Mouse (Mus musculus) limb, embryonic 10.5 days (tissue): ENCODE data around the gene Oxsm. TPM values are rescaled to one million over a fixed set of nuclear protein-coding genes. Genes with fewer than 3 reads are reported as not detected.

Experiments
- DNase-seq: peaks from one replicate; pipeline ENCODE4 v3.0.0-alpha.2; 2017; ENCODE audit warnings: low spot score
- H3K27ac ChIP-seq: fragments of 300-500 bp; sonication (generic); 2 replicates; pipeline ENCODE4 v1.5.1; 2016; ENCODE audit warnings: mild to moderate bottlenecking
- H3K27me3 ChIP-seq: fragments of 300-500 bp; sonication (generic); 2 replicates; pipeline ENCODE4 v1.6.1; 2016; ENCODE audit warnings: low read depth, mild to moderate bottlenecking; ENCODE audit not compliant: poor library complexity, severe bottlenecking
- H3K36me3 ChIP-seq: fragments of 300-500 bp; sonication (generic); 2 replicates; pipeline ENCODE4 v1.6.1; 2016; ENCODE audit warnings: mild to moderate bottlenecking, moderate library complexity
- H3K4me1 ChIP-seq: fragments of 300-500 bp; sonication (generic); 2 replicates; pipeline ENCODE4 v1.6.1; 2016
- H3K4me3 ChIP-seq: fragments of 300-500 bp; sonication (generic); 2 replicates; pipeline ENCODE4 v1.5.1; 2016; ENCODE audit warnings: mild to moderate bottlenecking, moderate library complexity
- H3K9me3 ChIP-seq: fragments of 300-500 bp; sonication (generic); replicated peaks from 2 replicates; pipeline ENCODE4 v1.6.1; 2016; ENCODE audit warnings: mild to moderate bottlenecking
- WGBS: fragments of 180-500 bp; shearing (Covaris S2); methylation state at CpG from one replicate; pipeline ENCODE4 v1.1.7; 2016; 5-methylcytosine and 5-hydroxymethylcytosine counted together
- polyA plus RNA-seq: library from polyadenylated mRNA; unstranded; fragments of >200 nt; fragmentation: Nextera tagmentation; extraction: Ambion mirVana; gene quantifications from 2 replicates; pipeline ENCODE4 v1.2.1, GENCODE M21; 2016

Gene Oxsm
- polyA plus RNA-seq, 1 experiment from 2014 or later = 1.3 TPM

DNA sequence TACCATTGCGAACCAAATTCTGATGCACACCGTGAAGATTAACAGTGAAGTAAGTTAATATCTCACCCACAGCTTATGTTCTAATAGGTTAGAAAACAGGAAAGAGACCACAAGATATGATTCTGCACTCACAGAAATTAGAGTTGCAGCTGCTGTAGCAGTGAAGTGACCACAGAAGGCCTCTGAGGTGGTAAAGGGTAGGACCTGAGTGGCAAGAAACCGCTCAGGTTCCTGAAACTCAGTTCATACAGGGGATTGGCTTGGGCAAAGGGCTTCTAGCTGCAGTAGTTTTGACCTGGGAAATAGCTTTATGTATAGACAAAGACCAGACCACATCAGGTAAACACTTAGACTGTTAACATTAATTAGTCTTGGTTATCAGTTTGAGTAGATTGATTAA lies 6.1 kb upstream of the Oxsm start:
- Histone ChIP-seq H3K27ac (no peak overlapping the region), H3K4me1 (no peaks in the 10 kb centered on the region), H3K9me3 (no peaks in the 10 kb centered on the region), H3K4me3 (no peak overlapping the region), H3K36me3 (peaks cover 10% of the 10 kb centered on the region; the same call in 1 of the 2 replicates), H3K27me3 (no peaks in the 10 kb centered on the region)
- 98% methylated on average over 3 of the region's 3 CpGs for WGBS
- no peak for DNase-seq

DNA sequence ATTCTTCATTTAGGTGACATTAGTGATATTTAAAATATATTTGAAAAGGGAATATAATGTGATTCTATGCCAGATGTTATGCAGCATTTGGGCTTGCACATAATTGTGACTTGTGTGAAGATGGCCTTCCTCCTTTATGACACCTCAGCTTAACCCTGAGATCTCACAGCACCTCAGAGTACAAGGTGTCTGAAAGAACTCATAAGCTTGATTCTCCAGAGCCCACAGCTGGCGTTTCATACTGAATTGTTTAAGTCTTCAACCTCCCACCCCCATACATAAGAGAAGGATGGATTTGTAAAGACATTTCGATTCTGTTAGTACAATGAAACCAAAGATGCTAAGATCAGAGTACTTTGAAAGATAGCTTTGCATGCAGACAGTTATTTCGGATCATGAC lies 491 bp upstream of the Oxsm start:
- Histone ChIP-seq H3K36me3 (no peaks in the 10 kb centered on the region), H3K27ac (no peak overlapping the region), H3K9me3 (no peaks in the 10 kb centered on the region), H3K27me3 (no peaks in the 10 kb centered on the region), H3K4me1 (peaks cover 7% of the 10 kb centered on the region), H3K4me3 (peak overlapping the region; percentile 79)
- DNase-seq = no peak
- WGBS = 82% methylated on average over 3 of the region's 3 CpGs

DNA sequence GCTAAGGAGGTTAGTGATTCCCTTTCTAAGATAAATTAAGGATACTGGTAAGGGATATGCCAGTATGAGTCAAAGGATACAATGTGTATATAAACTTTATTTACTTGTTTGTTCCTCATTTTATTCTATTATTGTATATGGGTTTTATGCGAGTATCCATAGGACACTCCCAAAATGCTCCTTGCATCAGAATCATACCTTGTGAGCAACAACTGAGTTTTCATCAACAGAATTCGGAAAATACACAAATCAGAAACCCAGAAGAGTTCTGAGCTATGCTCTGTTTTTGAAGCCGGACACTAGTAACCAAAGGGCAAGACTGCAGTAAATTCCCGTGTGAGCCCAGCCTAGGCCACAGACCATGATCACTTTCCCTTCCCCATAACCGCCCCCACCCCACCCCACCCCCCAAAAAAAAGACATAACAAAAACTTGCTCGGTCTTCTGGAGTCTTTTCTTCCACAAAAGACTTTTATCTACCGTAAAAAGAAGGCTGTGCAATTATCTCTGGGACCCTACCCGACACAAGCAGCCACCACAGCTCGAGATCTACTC lies 928 bp downstream of the Oxsm start:
- no peaks in the 10 kb centered on the region for H3K27me3 ChIP-seq
- H3K36me3 ChIP-seq = no peaks in the 10 kb centered on the region
- peak overlapping the region; percentile 79 for H3K4me3 ChIP-seq
- peaks cover 9% of the 10 kb centered on the region for H3K4me1 ChIP-seq
- H3K27ac ChIP-seq = peak overlapping the region; percentile 98
- WGBS = 18% methylated on average over 9 of the region's 9 CpGs
- H3K9me3 ChIP-seq = no peaks in the 10 kb centered on the region
- DNase-seq = no peak

DNA sequence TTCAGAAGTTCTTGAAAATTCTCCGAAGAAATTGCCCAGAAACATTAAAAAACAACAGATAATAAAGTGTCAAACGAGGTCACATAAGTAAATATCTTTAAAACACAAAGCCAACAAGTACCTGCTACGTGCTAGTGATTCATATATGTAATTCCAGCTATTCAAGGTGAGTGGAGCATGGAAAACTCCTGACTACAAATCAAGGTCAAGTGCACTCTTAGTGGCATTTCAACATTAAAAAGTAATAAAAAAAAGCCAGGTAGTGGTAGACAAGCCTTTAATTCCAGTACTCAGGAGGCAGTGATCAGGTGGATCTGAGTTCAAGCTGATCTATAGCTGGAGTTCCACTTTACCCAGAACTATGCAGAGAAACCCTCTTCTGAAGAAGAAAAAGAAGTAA lies 1.5 kb downstream of the Oxsm start:
- no peak overlapping the region for H3K27ac ChIP-seq
- H3K9me3 ChIP-seq = no peaks in the 10 kb centered on the region
- 84% methylated on average over 3 of the region's 3 CpGs for WGBS
- no peak for DNase-seq
- H3K4me3 ChIP-seq = no peak overlapping the region; the same call in 1 of the 2 replicates
- H3K36me3 ChIP-seq = no peaks in the 10 kb centered on the region
- no peaks in the 10 kb centered on the region for H3K27me3 ChIP-seq
- H3K4me1 ChIP-seq = peaks cover 13% of the 10 kb centered on the region

DNA sequence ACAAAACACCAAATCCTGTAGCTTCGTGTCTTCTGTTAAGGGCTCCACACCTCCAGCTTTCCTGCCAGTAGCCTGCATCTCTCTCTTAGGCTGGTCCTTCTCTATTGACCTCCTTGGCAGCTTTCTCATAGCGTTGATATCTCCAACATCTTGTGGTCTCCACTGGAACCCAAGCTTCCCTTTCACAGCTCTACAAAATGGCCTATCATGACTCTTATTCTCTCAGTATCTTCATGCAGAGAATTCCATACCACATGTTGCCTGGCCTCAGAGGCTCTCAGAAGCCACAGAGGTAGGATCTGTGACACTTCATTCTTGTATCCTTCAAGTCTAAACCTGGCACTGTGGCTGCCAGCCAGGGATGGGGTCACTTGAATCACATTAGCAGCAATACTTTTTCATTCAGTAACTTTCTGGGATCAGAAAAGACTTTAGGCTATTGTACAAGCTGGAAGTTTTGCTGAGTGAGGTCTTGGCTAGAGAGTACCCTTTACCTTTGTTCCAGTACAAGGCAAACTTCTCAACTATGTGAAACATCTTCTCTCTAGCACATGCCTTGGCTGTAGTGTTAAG lies 3.2 kb downstream of the Oxsm start:
- WGBS = 85% methylated on average over 2 of the region's 2 CpGs
- H3K9me3 ChIP-seq = no peaks in the 10 kb centered on the region
- no peaks in the 10 kb centered on the region for H3K36me3 ChIP-seq
- peaks cover 20% of the 10 kb centered on the region for H3K4me1 ChIP-seq
- H3K27me3 ChIP-seq = no peaks in the 10 kb centered on the region
- no peak for DNase-seq
- H3K27ac ChIP-seq = no peak overlapping the region
- H3K4me3 ChIP-seq = no peak overlapping the region

DNA sequence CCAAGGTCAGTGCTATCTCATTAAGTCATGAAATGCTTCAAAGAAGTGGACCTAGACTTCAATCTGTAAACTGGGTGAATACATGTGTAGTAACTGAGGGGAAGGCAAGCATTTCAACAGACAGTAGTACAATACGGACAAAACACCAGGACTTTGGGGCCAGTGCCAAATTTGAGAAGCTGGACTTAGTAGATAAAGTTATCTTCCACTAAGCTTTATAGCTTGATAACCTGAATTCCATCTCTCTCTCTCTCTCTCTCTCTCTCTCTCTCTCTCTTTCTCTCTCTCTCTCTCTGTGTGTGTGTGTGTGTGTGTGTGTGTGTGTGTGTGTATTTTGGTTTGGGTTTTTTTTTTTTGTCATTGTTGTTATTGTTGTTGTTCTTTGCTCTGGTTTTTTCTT lies 4.5 kb downstream of the Oxsm start:
- Histone ChIP-seq H3K4me1 (peaks cover 20% of the 10 kb centered on the region), H3K4me3 (no peak overlapping the region), H3K36me3 (no peaks in the 10 kb centered on the region), H3K27me3 (no peaks in the 10 kb centered on the region), H3K9me3 (no peaks in the 10 kb centered on the region), H3K27ac (no peak overlapping the region)
- DNase-seq = no peak
- 76% methylated on average over 1 of the region's 1 CpGs for WGBS

DNA sequence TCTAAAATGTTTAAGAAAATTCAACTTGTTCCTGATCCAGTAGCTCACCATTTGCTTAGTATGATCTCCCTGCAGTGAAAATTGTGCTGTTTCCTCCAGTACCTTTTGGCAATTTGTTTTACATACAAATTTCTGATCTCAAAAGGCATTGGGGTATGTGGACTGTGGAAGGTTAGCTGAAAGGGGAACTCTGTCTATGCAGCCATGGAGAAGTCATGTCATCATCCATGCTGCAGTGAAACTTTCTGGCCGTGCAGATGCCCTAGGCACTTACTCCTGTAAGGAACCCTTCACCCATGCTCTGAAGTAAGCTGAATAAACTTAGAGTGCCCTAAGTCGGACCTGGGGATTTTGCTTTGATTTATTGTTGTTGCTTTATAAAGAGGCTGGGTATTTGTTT lies 5.2 kb downstream of the Oxsm start:
- Histone ChIP-seq H3K27ac (no peak overlapping the region), H3K27me3 (no peaks in the 10 kb centered on the region), H3K4me1 (peaks cover 13% of the 10 kb centered on the region; the same call in 1 of the 2 replicates), H3K4me3 (no peak overlapping the region), H3K36me3 (no peaks in the 10 kb centered on the region), H3K9me3 (no peaks in the 10 kb centered on the region)
- DNase-seq = no peak
- WGBS = 78% methylated on average over 2 of the region's 2 CpGs

DNA sequence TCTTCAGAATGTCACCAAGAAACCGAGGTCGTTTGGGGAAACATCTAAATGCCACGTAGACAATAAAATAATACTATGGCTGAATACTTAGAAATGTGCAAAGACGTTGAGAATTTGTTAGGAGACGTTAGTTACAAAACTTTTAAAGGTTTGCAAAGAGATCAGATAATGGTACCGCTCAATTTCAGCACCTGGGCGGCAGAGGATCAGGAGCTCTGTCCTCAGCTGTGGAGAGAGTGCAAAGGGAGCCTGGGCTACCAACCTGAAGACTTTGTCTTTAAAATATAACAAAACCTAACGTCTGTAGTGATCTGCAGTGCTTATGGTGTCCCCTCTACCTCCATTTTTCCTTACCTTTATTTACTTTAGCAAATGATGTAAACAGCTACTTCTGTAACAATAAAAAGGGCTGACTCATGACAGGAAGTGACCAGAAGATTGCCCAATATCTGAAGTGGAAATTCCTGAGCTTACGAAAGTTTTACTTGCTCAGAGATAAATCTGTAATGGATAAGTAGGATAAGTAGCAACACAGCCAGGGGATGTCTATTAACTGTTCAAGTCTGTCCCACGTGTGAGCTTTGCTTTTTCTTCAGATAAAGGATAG lies 5.9 kb downstream of the Oxsm start:
- Histone ChIP-seq H3K36me3 (no peaks in the 10 kb centered on the region), H3K4me3 (peak overlapping the region; percentile 65), H3K4me1 (peaks cover 13% of the 10 kb centered on the region; the same call in 1 of the 2 replicates), H3K9me3 (no peaks in the 10 kb centered on the region), H3K27ac (peak overlapping the region; percentile 88), H3K27me3 (no peaks in the 10 kb centered on the region)
- no peak for DNase-seq
- WGBS = 26% methylated on average over 10 of the region's 10 CpGs

DNA sequence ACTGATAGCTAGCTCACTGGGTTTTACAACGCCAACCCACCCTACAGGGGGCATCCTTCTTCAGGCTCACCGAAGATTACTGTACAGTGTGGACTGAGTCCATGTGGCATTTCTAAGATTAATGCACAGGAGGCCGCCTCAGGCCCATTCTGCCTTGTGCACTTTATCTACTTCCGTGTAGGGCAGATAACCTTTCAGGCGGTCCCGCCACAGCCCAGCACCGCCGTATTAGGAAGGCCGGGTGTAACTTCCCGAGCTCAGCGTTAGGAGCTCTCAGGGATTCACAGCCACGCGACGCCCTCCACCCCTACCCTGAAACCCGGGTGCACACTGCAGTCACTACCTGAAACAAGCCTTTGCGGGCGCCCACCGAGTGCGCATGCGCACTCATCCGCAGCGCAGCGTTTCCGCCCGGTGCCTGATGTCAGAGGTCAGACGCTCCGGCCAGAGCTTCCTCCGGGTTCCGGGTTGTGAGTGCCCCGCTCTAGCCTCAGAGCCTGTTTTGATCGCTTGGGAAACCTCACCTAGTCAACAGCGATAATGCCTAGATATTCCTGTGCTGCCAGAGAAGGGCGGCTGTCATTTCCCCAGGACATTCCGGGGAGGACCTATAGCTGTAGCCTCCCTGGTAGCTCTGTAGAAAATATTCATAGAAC lies 6.5 kb downstream of the Oxsm start:
- Histone ChIP-seq H3K27me3 (no peaks in the 10 kb centered on the region), H3K27ac (peak overlapping the region; percentile 88), H3K9me3 (no peaks in the 10 kb centered on the region), H3K4me1 (peaks cover 13% of the 10 kb centered on the region; the same call in 1 of the 2 replicates), H3K36me3 (no peaks in the 10 kb centered on the region), H3K4me3 (peak overlapping the region; percentile 65)
- WGBS = 6% methylated on average over 34 of the region's 34 CpGs
- peak; percentile 88 for DNase-seq

DNA sequence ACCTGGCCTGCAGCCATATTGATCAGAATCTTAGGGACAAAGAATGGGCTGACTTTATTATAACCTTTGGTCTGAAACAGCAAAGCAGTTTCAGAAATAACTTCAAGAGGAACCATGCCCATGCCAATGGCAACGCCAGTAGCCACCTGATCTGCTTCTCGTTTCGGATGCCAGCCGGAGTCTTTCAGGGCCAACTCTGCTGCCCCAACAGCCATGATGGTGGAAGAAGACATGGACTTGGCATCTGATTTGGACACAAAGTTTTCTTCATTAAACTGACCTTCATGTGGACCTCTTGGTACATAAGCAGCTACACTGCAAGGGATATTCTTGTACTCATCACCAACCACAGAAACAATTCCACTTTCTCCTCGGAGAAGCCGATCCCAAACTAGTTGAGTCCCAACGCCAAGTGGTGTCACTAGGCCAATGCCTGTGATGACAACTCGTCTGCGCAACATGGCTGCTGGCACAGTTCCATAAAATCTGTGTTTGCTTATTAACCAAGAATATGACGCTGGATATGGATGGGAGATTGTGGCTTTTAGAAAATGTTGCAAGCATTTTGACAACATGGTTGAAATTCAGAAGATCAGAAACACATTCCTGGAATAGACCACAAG lies 7.3 kb downstream of the Oxsm start:
- Histone ChIP-seq H3K27me3 (no peaks in the 10 kb centered on the region), H3K9me3 (0 out of 2 replicates have a peak, but pooled peaks cover 2% of the 10 kb centered on the region), H3K4me1 (peaks cover 13% of the 10 kb centered on the region; the same call in 1 of the 2 replicates), H3K36me3 (no peaks in the 10 kb centered on the region), H3K4me3 (peak overlapping the region; percentile 65), H3K27ac (peak overlapping the region; percentile 88; the same call in 1 of the 2 replicates)
- WGBS = 97% methylated on average over 10 of the region's 10 CpGs
- DNase-seq = no peak

DNA sequence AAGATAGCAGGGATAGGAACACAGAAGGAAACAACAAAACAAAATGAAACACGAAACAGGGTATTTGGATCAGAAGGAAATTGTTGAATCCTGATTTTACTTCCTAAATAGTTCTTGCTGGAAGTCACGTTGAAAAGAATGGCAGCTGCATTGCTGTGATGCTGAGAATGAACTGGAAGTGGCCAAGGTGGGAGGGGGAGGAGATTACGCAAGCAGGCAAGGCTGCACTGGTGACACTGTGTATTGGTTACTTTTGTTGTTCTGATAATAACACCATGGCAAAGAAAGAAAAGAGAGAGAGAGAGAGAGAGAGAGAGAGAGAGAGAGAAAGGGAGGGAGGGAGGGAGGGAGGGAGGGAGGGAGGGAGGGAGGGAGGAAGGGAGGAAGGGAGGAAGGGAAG lies 13.1 kb downstream of the Oxsm start:
- Histone ChIP-seq H3K4me3 (no peak overlapping the region), H3K27ac (no peak overlapping the region), H3K36me3 (no peaks in the 10 kb centered on the region), H3K9me3 (0 out of 2 replicates have a peak, but pooled peaks cover 2% of the 10 kb centered on the region), H3K4me1 (no peaks in the 10 kb centered on the region), H3K27me3 (no peaks in the 10 kb centered on the region)
- 77% methylated on average over 3 of the region's 3 CpGs for WGBS
- no peak for DNase-seq

DNA sequence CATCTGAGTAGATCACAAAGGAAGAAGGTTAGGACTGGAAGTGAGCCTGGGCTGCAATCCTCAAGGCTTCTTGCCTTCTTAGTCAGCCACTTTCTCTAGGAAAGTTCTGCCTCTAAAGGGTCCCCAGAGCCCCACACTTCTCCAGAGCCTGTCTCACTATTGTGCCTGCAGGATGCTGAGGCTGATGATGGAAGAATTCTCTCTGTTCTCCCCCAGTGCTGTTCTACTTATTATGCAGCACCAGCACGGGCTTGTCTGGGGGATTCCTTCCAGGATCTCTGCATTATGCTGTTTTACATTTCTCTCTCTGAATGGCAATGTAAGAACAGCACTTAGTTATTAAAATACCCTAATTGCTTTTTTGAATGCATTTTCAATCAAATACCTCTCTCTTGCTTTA lies 16.1 kb downstream of the Oxsm start:
- no peak for DNase-seq
- Histone ChIP-seq H3K36me3 (no peaks in the 10 kb centered on the region), H3K4me1 (no peaks in the 10 kb centered on the region), H3K4me3 (no peak overlapping the region), H3K27me3 (no peaks in the 10 kb centered on the region), H3K27ac (no peak overlapping the region), H3K9me3 (0 out of 2 replicates have a peak, but pooled peaks cover 2% of the 10 kb centered on the region)
- WGBS = 32% methylated on average over 1 of the region's 1 CpGs

DNA sequence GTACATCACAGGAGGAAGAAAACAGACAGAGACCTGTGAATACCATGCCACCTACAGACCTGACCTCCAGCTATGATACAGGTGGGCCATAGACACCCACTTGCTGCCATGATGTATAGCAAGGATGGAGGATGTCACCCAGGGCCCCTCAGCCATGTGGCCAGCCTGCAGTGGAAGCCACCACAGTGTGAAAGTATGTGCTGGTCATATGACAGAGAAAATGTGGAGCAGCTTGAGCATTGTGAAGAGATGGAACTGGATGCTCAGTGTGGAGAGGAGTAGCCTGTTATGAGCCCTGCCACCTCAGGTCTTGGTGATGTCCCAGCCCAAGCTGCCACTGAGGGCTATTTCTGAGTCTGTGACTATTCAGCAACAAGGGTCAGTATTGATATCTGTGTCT lies 19.0 kb downstream of the Oxsm start:
- no peak for DNase-seq
- H3K9me3 ChIP-seq = no peaks in the 10 kb centered on the region
- no peak overlapping the region for H3K4me3 ChIP-seq
- H3K27me3 ChIP-seq = no peaks in the 10 kb centered on the region
- H3K36me3 ChIP-seq = no peaks in the 10 kb centered on the region
- H3K27ac ChIP-seq = no peak overlapping the region
- H3K4me1 ChIP-seq = no peaks in the 10 kb centered on the region
